Mouse (Mus musculus) regulatory T cell (primary cell): ENCODE results near the gene Ltbp2.

Experiments used
- in situ Hi-C: fragments of 300-600 bp; cut with MboI, MseI; formaldehyde crosslinking; loops from one replicate; pipeline ENCODE4 v1.15.1; 2025; ENCODE audit warnings: high pct_unique_total_duplicates

The Ltbp2 gene

GRCm38 (mm10) chr12:84876481-84877121, at the start of gene Ltbp2:
TSS of gene Ltbp2 (minus strand) at chr12:84876532.
- in situ Hi-C loops: no loop called here

DNA sequence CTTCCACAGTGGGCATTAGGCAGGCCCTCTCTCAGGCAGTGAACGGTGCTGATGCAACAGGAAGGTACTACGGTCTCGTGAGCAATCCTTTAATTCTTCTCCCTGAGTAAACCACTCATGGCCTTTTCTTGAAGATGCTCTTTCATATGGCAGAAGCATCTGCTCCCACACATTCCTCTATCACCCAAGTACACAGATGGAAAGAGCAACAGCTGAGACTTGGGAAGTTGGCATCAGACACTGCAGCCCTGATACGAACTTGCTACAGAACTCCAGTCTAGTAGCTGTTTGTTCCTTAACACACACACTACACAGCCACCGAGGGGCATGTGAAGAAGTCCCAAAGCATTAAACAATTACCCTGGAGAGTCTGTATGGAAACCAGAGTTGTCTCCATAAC, 48.0 kb upstream of the Ltbp2 start:
- in situ Hi-C loops: no loop called here

DNA sequence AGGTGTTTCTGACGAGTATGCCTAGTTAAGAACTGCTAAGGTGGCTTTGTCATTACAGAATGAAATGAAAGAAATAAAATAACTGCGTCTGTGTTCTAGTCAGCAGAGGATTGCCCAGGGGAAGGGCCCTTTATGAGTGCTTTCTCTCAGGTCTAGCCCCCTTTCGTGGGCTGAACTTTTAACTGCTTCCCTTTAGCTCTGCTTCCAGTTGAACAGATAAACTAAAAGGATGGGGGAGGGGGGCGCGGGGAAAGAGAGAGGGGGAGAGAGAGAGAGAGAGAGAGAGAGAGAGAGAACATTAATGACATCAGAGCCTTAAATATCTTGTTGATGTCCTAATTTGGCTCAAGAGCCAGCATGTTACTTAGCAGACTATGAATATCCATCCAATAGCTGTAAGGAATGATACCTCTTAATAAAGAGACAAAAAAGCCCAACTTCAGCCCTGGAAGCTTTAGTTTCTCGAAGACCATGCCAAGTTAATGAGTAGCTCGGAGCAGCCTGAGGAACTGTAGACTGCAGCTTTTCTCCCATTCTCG, 45.6 kb upstream of the Ltbp2 start:
- in situ Hi-C loops: no loop called here

- in situ Hi-C loops: no loop called here
Observed at GRCm38 (mm10) chr12:84918809-84919208, 42.5 kb upstream of the Ltbp2 start.

- in situ Hi-C loops: no loop called here
Observed at GRCm38 (mm10) chr12:84917799-84918198, 41.5 kb upstream of the Ltbp2 start.

DNA sequence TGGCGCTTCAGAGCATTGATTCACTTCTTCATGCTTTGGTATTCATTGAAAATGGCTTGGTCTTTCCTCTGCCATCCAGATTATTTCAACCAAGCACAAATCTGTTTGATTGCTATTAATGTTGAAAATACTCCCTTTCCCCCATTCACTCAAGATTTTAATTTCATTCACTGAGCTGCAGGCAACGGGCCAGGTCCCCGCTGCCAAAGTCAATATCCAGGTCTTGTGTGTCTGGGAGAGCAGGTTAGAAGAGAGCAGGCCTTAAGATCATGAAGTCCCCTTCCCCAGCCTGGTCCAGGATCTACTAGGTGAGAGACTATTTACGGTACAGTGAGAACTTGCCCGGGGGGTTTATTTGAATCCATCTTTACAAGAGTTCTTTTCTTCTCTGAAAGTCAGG, 38.6 kb upstream of the Ltbp2 start:
- in situ Hi-C loops: no loop called here

GRCm38 (mm10) chr12:84912652-84913104, 36.3 kb upstream of the Ltbp2 start:
- in situ Hi-C loops: no loop called here

- in situ Hi-C loops: no loop called here
Observed at GRCm38 (mm10) chr12:84911640-84912039, 35.3 kb upstream of the Ltbp2 start.

DNA sequence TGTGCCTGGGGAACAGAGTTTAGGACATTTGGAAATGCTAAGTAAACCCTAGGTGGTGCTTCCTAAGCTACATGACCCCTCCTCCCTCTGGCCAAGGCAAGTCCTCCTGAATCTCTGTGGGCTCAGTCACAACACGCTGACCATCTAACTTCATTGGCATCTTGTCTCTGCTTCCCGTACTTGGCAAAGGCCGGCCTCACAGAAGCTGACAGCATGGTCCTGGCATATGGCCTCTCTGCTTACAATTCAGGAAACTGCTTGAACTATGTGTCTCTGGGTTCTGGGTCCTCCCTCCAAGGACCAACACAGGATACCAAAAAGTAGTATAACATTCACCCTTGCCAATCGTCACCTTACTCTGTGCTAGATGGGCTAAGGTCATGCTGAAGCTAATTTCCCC, 33.7 kb upstream of the Ltbp2 start:
- in situ Hi-C loops: no loop called here

DNA sequence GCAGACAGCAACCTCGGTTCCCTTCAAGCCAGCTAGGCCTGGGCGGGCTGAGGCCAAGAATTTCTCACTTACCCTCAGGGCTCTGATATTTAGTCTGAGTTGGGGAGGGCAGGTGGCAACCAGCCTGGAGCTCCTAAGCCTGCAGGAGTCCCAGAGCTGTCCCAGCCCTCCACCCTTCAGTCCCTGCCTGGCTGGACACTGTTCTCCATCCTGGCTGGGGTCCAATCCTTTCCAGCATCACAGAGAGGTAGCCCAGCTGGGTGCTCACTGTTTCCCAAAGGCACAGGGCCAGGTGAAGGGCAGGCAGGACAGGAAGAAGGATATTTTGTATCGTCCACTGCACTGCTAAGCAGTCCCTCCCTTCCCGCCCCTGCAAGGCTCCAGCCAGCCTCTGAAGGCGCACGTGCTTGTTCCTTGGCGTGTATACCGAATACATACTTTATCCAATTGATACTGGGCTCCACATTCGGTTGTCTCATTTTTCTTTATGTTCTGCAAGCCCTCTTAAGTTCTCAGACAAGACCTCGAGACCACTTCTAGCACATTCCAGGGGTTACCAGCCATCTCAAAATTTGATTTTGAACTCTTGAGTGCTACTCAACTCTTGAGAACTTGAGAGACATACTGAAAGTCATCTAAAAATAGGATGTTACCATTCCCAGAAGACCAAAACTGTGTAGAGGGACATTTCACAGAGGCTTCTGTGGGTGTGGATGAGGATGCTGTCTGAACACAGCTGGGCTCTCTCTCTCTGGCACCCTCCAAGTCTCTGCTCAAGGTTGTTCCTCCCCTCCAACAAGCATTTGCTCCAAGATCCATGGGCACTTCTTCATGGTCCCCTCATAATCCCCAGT, 31.5 kb upstream of the Ltbp2 start:
- in situ Hi-C loops: no loop called here

DNA sequence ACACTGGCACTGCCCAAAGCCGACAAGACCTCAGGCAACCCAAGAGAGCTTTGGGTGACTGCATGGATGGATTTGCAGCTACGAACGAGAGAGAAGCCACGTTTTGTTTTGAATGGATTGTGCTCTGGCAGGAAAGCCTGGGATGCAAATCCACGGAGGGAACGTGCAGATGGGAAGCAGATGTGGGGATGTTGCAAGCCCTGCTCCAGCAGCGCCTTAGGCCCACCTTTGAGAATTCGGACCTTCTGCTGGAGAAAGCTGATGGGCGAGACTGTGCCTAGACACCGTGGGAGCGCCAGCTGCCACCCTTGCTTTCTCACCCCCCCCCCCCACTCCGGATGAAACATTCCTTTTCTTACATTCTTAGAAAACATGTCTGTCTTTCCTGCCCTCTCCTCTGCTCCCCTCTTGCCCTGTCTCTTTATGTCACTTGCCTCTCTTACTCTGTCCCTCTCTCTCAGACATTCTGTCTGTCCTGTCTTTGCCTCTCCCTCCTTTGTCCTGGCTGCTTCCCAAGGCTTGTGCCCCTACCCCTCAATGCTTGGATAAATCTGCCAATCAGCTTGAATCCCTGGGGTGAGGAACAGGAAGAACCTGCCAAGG, 30.8 kb upstream of the Ltbp2 start:
- in situ Hi-C loops: no loop called here

DNA sequence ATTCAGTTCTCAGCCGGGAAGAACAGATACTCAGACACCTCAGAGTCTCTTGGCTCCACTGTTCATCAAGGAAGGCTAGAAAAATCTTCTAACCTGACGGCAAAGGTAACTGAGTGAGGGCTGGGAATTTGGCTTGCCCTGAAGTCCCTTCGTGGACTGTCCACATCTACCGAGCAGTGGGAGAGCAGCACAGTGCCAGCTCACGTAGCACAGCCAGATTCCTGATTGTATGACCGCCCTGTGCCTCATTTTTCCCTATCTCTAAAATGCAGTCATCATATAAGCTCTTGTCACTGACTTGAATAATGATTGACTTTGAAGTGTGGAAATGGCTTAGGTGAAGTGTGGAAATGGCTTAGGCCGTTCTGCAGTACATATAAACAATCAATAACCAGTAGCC, 28.1 kb upstream of the Ltbp2 start:
- in situ Hi-C loops: no loop called here

DNA sequence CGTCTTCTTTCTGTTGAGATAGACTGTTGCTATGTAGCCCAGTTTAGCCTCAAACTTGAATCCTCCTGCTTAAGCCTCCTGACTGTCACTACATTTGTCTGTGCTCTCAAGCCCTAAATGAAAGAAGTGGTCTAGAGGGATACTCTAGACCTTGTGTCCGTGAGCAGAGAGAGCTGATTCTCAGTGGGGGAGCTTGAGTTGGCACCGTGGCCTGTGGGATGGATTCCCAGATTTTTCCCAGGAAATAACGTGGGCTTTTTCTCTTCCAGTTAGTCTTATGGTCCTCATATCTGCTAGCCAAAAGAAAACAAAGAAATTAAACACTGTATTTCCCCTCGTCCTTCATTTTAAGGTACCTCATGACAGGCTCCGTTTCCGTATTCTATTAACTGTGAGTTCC, 24.0 kb upstream of the Ltbp2 start:
- in situ Hi-C loops: no loop called here

DNA sequence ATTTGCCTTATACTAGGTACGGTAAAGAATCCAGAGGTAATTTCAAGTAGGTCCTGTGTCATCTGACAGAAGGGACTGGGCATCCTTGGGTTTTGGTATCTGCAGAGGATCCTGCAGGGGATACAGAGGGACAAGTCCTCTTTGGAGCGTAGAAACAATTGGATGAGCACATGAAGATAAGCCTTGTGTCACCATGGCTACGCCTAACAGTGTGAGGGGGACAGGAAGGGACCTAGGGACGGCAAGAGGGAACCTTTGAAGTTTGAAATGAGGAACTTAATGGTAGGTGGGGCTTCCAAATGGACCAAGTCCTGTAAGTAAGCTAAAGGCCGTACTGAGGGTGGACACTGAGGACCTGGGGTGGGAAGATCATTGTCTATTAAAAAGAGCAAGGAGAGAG, 21.0 kb upstream of the Ltbp2 start:
- in situ Hi-C loops: no loop called here

DNA sequence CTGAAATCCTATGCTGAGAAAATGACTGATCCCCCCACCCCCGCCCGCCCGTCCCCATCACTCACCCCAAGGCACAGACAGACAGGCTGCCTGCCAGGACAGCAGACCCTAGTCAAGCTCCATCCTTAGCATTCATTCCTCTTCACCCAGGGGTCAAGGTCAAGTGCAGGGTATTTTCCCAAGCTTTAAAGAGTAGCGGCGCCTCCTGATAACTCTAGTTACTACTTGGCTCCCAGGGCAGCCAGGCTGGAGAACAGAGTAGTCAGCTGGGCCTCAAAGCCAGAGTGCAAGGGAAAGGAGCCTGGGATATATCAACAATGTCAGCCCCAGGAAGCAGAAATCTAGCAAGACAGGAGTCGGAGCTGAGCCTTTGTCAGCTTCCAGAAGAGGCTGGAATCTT, 19.9 kb upstream of the Ltbp2 start:
- in situ Hi-C loops: no loop called here

DNA sequence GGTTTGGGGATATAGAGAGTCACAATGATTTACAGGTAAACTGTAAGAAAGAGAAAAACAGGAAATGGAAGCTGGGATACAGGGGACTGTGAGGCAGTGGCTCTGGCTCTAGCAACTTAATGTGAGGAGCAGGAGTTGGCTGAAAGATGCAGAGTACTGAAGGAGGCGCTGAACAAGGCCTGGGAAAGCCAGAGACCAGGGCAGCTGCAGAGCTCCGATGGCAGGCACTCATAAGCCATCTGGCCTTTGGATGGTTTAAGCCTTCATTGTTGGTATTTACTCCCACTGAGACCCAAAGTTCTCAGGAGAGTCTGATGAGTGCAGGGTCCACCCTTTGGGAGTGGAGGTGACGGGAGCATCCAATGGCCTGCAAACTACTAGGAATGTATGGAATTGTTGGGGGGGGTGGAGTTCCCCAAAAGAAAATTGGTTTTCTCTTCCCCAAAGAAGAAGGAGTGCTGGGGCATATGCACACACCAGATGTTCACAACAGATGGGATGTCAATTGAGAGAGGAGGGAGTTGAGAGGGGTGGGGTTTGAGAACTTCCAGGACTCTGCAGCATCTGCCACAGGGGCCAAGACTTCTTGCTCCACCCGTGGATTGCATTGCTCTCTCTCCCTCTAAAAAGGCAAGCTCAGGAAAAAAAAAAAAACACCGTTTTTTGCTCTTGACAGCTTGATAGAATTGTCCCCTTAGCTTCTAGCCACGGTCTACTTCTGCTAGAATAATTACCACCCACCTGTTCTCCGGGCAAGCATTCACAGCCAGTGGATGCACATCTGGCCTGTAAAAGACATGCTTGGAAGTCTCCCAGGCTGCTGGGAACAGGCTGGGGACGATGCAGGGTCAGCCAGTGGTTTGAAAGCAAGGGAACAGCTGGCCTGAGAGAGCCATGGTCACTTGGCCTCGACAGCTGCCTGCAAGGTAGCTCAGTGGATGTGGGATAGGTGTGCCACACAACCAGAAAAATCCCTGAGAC, 17.6 kb upstream of the Ltbp2 start:
- in situ Hi-C loops: no loop called here

DNA sequence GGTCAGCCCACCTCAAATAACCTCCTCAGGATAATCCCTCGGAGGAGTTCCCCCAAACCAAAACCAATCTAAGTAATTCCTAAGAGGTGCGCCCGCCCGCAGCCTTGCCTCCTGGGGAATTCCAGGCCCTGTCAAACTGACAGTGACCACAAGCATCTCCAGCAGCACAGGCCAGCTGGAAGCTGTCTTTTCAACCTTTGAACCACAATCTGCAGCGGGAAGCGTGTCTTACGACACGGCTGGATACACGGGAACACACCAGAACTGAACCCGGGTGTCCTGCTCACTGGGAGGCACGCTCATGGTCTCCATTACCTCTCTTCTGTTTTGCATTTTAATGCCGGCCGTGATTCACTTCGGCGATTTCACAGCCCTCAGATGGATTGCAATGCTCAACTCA, 14.0 kb upstream of the Ltbp2 start:
- in situ Hi-C loops: no loop called here

DNA sequence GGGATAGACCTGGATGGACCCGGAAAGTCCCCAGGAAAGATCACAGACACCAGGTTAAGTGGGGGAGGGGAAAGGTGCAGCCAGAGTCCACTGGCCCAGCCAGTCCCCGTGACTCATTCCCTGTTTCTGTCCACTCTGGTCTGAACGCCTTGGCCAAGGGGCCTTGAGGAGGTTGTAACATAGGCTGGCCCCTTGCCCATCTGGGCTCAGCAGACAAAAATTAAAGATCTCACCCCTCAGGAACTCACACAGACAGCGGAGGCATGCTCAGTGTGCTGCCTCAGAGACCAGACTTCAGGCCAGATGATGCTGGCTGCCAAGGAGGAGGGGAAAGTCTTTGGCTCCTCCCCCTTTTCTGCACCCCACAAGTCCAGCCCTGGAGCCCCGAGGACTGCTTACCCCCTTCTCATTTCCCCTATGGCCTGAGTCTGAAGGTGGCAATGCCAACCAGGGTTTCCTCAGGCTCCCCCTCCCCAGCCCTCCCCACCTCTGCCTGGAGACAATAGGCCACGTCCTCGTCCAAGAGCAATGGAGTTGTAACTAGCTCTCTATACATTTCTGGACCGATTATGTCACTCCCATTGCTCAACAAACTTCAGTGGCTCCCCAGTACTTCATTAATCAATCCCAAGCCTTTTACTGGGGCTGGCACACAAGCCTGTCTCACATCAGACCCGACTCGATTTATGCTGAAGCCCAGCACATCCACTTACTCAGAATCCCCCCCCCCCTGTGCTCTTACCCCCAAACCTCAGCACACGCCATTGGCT, 9.0 kb upstream of the Ltbp2 start:
- in situ Hi-C loops: no loop called here

DNA sequence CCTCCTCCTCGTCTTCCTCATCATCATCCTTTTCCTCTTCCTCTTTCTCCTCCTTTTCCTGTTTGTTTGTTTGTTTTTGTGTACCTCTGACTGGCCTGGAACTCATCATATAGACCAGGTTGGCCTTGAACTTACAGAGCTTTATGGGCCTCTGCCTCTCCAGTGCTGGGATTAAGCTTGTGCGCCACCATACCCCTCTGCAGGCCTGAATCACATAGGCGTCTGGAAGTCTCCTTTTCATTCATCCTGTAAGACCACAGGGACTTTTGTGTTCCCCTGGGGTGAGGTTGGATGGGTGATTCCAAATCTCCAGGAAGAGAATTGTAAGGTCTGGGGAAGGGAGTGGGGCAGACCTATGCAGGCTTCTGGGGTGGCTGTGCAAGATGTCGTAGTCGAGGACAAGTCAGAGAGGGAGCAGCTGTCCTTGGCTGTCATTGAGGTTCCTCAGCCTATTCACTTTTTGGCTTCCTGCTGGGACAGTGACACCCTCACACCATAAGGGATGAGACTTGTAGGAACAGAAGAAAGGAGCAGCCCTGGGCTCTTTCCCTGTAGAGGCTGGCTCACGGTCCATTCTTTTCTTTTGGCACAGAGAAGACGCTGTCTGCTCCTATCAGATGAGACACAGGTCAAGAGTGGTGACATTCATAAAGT, 8.2 kb upstream of the Ltbp2 start:
- in situ Hi-C loops: no loop called here

DNA sequence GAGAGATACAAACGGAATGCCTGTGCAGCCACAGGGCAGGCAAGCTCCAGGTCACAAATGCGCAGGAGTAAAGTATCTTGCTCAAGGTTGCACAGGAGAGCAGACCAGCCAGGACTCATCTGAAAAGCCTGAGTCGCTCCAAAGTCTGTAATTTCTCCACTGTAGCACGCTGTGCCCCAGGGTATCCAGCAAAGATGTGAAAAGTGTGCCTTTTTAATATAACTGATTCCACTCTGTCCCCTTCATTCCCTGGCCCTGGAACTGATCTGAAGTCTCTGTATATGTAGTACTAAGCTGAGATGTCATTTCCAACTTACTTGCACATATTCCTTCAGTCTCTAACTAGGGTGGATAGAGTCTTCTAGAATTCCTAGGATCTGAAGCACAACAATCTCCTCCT, 6.5 kb upstream of the Ltbp2 start:
- in situ Hi-C loops: no loop called here
